Mouse (Mus musculus) erythroblast, embryonic 14.5 days (primary cell): ENCODE data around the gene Mpst.

Source experiments
- GATA1 ChIP-seq: IDR thresholded peaks from 2 replicates; pipeline ENCODE4 v1.6.1; 2012; ENCODE audit warnings: low read length, inconsistent platforms, mixed read lengths
- TAL1 ChIP-seq: IDR thresholded peaks from 3 replicates; pipeline ENCODE4 v1.6.1; 2012; ENCODE audit warnings: low read length, inconsistent platforms, mixed read lengths

DNA sequence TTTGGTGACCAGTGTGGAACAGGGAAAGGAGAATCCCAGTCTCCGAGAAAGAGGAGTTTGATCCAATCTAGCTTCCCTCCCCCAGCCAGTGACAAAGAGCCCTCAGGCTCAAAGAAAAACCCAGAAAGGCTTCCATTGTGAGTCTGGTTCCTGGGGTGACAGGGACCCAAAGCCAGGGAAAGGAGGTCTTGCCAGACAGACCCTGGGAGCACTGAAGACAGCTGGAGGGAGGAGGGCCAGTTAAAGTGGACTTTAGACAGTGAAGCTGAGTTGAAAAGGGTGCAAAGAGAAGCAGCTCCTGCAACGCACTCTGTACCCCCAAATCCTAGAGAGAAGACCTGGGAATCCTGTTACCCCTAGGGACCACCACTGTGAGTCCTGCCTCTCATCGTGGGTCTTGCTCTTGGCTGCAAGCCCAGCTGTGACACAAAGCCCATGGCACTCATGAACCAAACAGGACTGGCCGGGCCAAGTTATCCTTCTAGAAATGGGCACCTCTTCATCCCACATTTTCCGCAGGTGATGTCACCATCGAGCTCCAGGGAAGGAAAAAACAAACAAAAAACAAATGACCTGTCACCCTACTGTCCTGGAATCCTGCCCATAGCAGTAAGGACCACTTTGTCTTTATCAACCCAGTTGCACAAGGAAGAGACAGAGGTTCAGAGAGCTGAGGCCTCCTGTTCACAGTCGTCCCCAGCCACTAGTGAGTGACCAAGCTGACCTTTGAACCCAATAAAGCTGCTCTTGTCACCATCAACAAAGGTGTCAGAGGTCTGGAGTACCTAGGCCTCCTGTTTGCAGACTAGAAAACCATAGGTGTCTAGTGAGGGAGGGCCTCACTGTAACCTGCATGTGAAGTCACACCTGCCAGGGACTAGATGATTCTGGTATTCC is 21.7 kb upstream of the Mpst start:
- TF ChIP-seq GATA1 = no peak
- TF ChIP-seq TAL1 = no peak
